ENCODE assay signal across 1 mouse cellular context in the genomic region with DNA sequence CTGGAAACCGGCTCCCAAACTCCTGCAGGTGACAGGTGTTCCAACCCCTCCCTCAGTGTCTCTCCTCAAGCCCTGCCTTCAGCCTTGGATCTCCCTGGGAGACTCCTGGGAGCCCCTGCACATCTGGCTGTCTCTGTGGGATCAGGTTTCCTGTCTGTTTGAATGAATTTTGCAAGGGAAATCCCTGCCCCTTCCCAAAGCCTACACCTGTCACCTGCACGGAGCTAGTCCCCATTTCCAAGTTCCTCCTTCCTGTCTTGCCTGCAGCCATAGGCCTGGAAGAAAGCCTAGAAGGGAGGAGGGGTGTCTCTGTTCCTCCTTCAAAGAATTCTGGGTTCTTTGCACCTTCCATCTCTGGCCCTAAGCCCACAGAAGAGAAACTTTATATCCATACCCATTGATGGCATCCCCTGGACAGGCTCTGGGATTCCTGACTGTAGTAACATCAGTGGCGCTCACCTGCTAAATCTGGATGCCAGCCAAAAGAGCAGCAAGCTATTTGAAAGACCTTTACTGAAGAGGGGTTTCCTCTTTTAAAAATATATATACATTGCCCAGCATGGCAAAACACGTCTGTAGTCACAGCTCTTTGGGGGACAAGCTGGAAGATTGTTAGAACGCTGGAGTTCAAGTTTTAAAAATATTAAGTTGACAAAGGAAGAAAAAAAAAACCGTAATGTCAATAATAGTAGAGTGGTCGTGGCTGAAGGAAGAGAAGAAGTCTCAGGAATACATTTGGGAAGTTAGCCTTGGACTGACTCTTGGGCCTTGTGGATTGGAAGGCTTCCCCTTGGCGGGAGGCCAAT.
TF ChIP-seq lines count a peak whose summit lies in the region.

No protein-coding gene starts in this region.

TF ChIP-seq in MEL, 35 proteins besides CTCF, POLR2A, EP300 and RAD21:
- TF ChIP-seq SIN3A (IDR thresholded peaks at IDR 0.05; ENCODE audit: low read length) (peak; percentile 73; the same call in 1 of the 2 replicates), MAFK (IDR thresholded peaks at IDR 0.05; ENCODE audit: borderline replicate concordance, low read depth, low read length) (no peak), MYC (IDR thresholded peaks at IDR 0.05; ENCODE audit: low read depth, low read length) (no peak), GATA1 (IDR thresholded peaks at IDR 0.05; ENCODE audit: low read depth, low read length) (no peak), ETS1 (IDR thresholded peaks at IDR 0.05; ENCODE audit: low read depth, low read length) (no peak), MXI1 (IDR thresholded peaks at IDR 0.05; ENCODE audit: low read depth, low read length) (0 out of 2 replicates have a peak, but pooled peaks have one; percentile 50), MAZ (IDR thresholded peaks at IDR 0.05; ENCODE audit: low read depth, low read length) (no peak; the same call in 1 of the 2 replicates), E2F4 (IDR thresholded peaks at IDR 0.05; ENCODE audit: borderline replicate concordance, low read depth, low read length) (0 out of 2 replicates have a peak, but pooled peaks have one; percentile 38), TCF12 (IDR thresholded peaks at IDR 0.05; ENCODE audit: low read depth, low read length) (peak; percentile 20; the same call in 1 of the 2 replicates), HCFC1 (IDR thresholded peaks at IDR 0.05; ENCODE audit: low read depth, low read length) (peak; percentile 42; the same call in 1 of the 2 replicates), USF2 (IDR thresholded peaks at IDR 0.05; ENCODE audit: borderline replicate concordance in 1 of 2, insufficient read depth in 1 of 2, low read depth in 1 of 2, low read length in 2 of 2) (no peak), NRF1 (IDR thresholded peaks at IDR 0.05; ENCODE audit: insufficient read depth, low read depth, low read length, poor library complexity, severe bottlenecking) (no peak), POLR2AphosphoS5 (IDR thresholded peaks at IDR 0.05; ENCODE audit: borderline replicate concordance, low read depth, low read length) (no peak), CHD1 (IDR thresholded peaks at IDR 0.05; ENCODE audit: low read depth, low read length) (no peak), TAL1 (IDR thresholded peaks at IDR 0.05; ENCODE audit: low read length) (no peak; the same call in 1 of the 2 replicates), ZMIZ1 (IDR thresholded peaks at IDR 0.05; ENCODE audit: low read depth, low read length) (no peak)
